Mouse (Mus musculus) myocyte (in vitro differentiated cells): Measurements from ENCODE around the gene Tpo.

ENCODE experiments used
- MAX ChIP-seq: IDR thresholded peaks from one replicate; pipeline ENCODE4 v1.6.1; 2011; ENCODE audit warnings: low read depth, mild to moderate bottlenecking, control low read depth
- POLR2AphosphoS2 ChIP-seq: IDR thresholded peaks from one replicate; pipeline ENCODE4 v1.6.1; 2011; ENCODE audit warnings: low read depth, control low read depth; ENCODE audit not compliant: insufficient read length
- TCF12 ChIP-seq: IDR thresholded peaks from one replicate; pipeline ENCODE4 v1.6.1; 2011; ENCODE audit warnings: mild to moderate bottlenecking, control low read depth; ENCODE audit not compliant: poor library complexity, insufficient read depth, severe bottlenecking
- USF1 ChIP-seq: IDR thresholded peaks from one replicate; pipeline ENCODE4 v1.6.1; 2011; ENCODE audit warnings: low read depth, mild to moderate bottlenecking, control low read depth, moderate library complexity

DNA sequence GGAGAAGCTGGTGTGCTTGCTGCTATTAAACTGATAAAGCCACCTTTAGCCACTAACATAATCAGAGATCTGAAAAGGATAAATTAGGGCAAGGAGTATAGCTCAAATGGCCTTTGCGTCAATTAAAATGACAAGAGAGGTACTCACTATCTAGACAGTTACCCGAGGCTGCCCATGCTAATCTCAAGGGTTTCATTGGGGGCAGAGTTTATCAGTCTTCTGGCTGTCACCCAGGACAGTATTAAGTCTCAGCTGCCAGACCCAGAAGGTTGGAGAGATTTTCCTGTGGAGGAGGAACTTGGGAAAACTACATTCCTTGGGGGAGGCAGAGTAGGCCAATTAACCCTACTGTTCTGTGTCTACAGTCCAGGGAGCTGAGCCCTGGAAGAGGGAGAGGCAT is 63.1 kb downstream of the Tpo start:
- TF ChIP-seq MAX, result no peak
- TF ChIP-seq USF1, result no peak
- TF ChIP-seq POLR2AphosphoS2, result no peak
- no peak for TF ChIP-seq TCF12
